Mouse (Mus musculus) neural tube, embryonic 12.5 days (tissue): ENCODE measurements around the gene Pafah1b3. TPM values are rescaled to one million over a fixed set of nuclear protein-coding genes. Genes with fewer than 3 reads are reported as not detected.

ENCODE experiments used
- ATAC-seq: fragments of 200-750 bp; cut with Nextera tagmentation; 2 replicates; pipeline ENCODE4 v1.8.0; 2017; ENCODE audit warnings: low read depth, mild to moderate bottlenecking, moderate TSS enrichment, moderate library complexity; ENCODE audit not compliant: low FRiP score
- H3K27ac ChIP-seq: fragments of 300-500 bp; sonication (generic); 2 replicates; pipeline ENCODE4 v1.5.1; 2016
- H3K27me3 ChIP-seq: fragments of 300-500 bp; sonication (generic); replicated peaks from 2 replicates; pipeline ENCODE4 v1.6.1; 2016; ENCODE audit warnings: mild to moderate bottlenecking
- H3K36me3 ChIP-seq: fragments of 300-500 bp; sonication (generic); 2 replicates; pipeline ENCODE4 v1.6.1; 2016; ENCODE audit warnings: mild to moderate bottlenecking
- H3K4me1 ChIP-seq: fragments of 300-500 bp; sonication (generic); 2 replicates; pipeline ENCODE4 v1.6.1; 2016
- H3K4me2 ChIP-seq: fragments of 300-500 bp; sonication (generic); replicated peaks from 2 replicates; pipeline ENCODE4 v1.6.1; 2016; ENCODE audit warnings: mild to moderate bottlenecking
- H3K4me3 ChIP-seq: fragments of 300-500 bp; sonication (generic); 2 replicates; pipeline ENCODE4 v1.5.1; 2016
- H3K9ac ChIP-seq: fragments of 300-500 bp; sonication (generic); 2 replicates; pipeline ENCODE4 v1.6.1; 2016; ENCODE audit warnings: mild to moderate bottlenecking
- H3K9me3 ChIP-seq: fragments of 300-500 bp; sonication (generic); 2 replicates; pipeline ENCODE4 v1.6.1; 2016; ENCODE audit warnings: mild to moderate bottlenecking
- WGBS: fragments of 180-500 bp; shearing (Covaris S2); methylation state at CpG from one replicate; pipeline ENCODE4 v1.1.7; 2016; 5-methylcytosine and 5-hydroxymethylcytosine counted together
- polyA plus RNA-seq: library from polyadenylated mRNA; unstranded; fragments of >200 nt; fragmentation: Nextera tagmentation; extraction: Ambion mirVana; gene quantifications from 2 replicates; pipeline ENCODE4 v1.2.1, GENCODE M21; 2016

The Pafah1b3 gene
- polyA plus RNA-seq, 1 experiment from 2014 or later: 400 TPM

GRCm38 (mm10) chr7:25278341-25279075 is 19.3 kb downstream of the Pafah1b3 start:
- ATAC-seq: peak; percentile 64
- Histone ChIP-seq H3K27ac (peak overlapping the region; percentile 96), H3K9me3 (no peaks in the 10 kb centered on the region), H3K4me3 (peak overlapping the region; percentile 53), H3K9ac (peak overlapping the region; percentile 79), H3K27me3 (no peaks in the 10 kb centered on the region), H3K36me3 (peaks cover 4% of the 10 kb centered on the region; the same call in 1 of the 2 replicates), H3K4me1 (peaks cover 66% of the 10 kb centered on the region), H3K4me2 (peak overlapping the region; percentile 95)
- under 1% methylated on average over 54 of the region's 60 CpGs for WGBS

GRCm38 (mm10) chr7:25277998-25278340 is 19.8 kb downstream of the Pafah1b3 start:
- H3K9me3 ChIP-seq: no peaks in the 10 kb centered on the region
- H3K4me3 ChIP-seq: peak overlapping the region; percentile 53
- WGBS: 15% methylated on average over 4 of the region's 4 CpGs
- H3K27me3 ChIP-seq: no peaks in the 10 kb centered on the region
- peak overlapping the region; percentile 42 for H3K9ac ChIP-seq
- H3K4me1 ChIP-seq: peaks cover 60% of the 10 kb centered on the region
- peaks cover 9% of the 10 kb centered on the region for H3K36me3 ChIP-seq
- H3K4me2 ChIP-seq: peak overlapping the region; percentile 95
- H3K27ac ChIP-seq: no peak overlapping the region
- no peak for ATAC-seq

- Histone ChIP-seq H3K27ac (no peak overlapping the region), H3K9ac (peak overlapping the region; percentile 42), H3K36me3 (peaks cover 15% of the 10 kb centered on the region), H3K4me2 (peak overlapping the region; percentile 95), H3K4me1 (peaks cover 57% of the 10 kb centered on the region), H3K27me3 (no peaks in the 10 kb centered on the region), H3K4me3 (no peak overlapping the region), H3K9me3 (no peaks in the 10 kb centered on the region)
- ATAC-seq: no peak
- WGBS: 86% methylated on average over 4 of the region's 4 CpGs
Measured at GRCm38 (mm10) chr7:25277405-25277804, 20.4 kb downstream of the Pafah1b3 start.

- no peaks in the 10 kb centered on the region for H3K27me3 ChIP-seq
- peak overlapping the region; percentile 14; the same call in 1 of the 2 replicates for H3K4me2 ChIP-seq
- peaks cover 32% of the 10 kb centered on the region for H3K36me3 ChIP-seq
- peaks cover 50% of the 10 kb centered on the region for H3K4me1 ChIP-seq
- ATAC-seq: no peak
- H3K9ac ChIP-seq: no peak overlapping the region
- 60% methylated on average over 9 of the region's 9 CpGs for WGBS
- H3K9me3 ChIP-seq: no peaks in the 10 kb centered on the region
- H3K4me3 ChIP-seq: no peak overlapping the region
- H3K27ac ChIP-seq: no peak overlapping the region
Measured at GRCm38 (mm10) chr7:25275555-25276298, 22.1 kb downstream of the Pafah1b3 start.

GRCm38 (mm10) chr7:25274996-25275395 is 22.8 kb downstream of the Pafah1b3 start:
- H3K4me3 ChIP-seq: no peak overlapping the region
- H3K27ac ChIP-seq: no peak overlapping the region
- H3K9ac ChIP-seq: no peak overlapping the region
- ATAC-seq: no peak
- H3K4me1 ChIP-seq: peaks cover 43% of the 10 kb centered on the region
- no peaks in the 10 kb centered on the region for H3K27me3 ChIP-seq
- 90% methylated on average over 3 of the region's 3 CpGs for WGBS
- H3K4me2 ChIP-seq: 0 out of 2 replicates have a peak overlapping the region, but pooled peaks have one; percentile 12
- H3K36me3 ChIP-seq: peaks cover 32% of the 10 kb centered on the region
- H3K9me3 ChIP-seq: no peaks in the 10 kb centered on the region

GRCm38 (mm10) chr7:25274571-25274970 is 23.2 kb downstream of the Pafah1b3 start:
- H3K27me3 ChIP-seq: no peaks in the 10 kb centered on the region
- H3K4me3 ChIP-seq: no peak overlapping the region
- no peak overlapping the region for H3K9ac ChIP-seq
- no peaks in the 10 kb centered on the region for H3K9me3 ChIP-seq
- H3K4me1 ChIP-seq: peaks cover 43% of the 10 kb centered on the region
- ATAC-seq: no peak
- WGBS: 63% methylated on average over 5 of the region's 5 CpGs
- no peak overlapping the region for H3K27ac ChIP-seq
- peaks cover 32% of the 10 kb centered on the region for H3K36me3 ChIP-seq
- H3K4me2 ChIP-seq: 0 out of 2 replicates have a peak overlapping the region, but pooled peaks have one; percentile 12

- Histone ChIP-seq H3K4me2 (peak overlapping the region; percentile 10; the same call in 1 of the 2 replicates), H3K4me3 (no peak overlapping the region), H3K27me3 (no peaks in the 10 kb centered on the region), H3K27ac (no peak overlapping the region), H3K4me1 (peaks cover 47% of the 10 kb centered on the region), H3K9me3 (no peaks in the 10 kb centered on the region), H3K9ac (peak overlapping the region; percentile 14; the same call in 1 of the 2 replicates), H3K36me3 (peaks cover 32% of the 10 kb centered on the region)
- 92% methylated on average over 22 of the region's 22 CpGs for WGBS
- ATAC-seq: no peak
Measured at GRCm38 (mm10) chr7:25273259-25274241, 24.2 kb downstream of the Pafah1b3 start.

GRCm38 (mm10) chr7:25272445-25273258 is 25.1 kb downstream of the Pafah1b3 start:
- Histone ChIP-seq H3K4me1 (peaks cover 42% of the 10 kb centered on the region), H3K4me2 (peak overlapping the region; percentile 10; the same call in 1 of the 2 replicates), H3K4me3 (0 out of 2 replicates have a peak overlapping the region, but pooled peaks have one; percentile 7), H3K36me3 (peaks cover 32% of the 10 kb centered on the region), H3K9me3 (no peaks in the 10 kb centered on the region), H3K27ac (no peak overlapping the region), H3K27me3 (no peaks in the 10 kb centered on the region), H3K9ac (no peak overlapping the region)
- no peak for ATAC-seq
- WGBS: 89% methylated on average over 38 of the region's 38 CpGs

GRCm38 (mm10) chr7:25271651-25272444 is 25.9 kb downstream of the Pafah1b3 start:
- H3K4me3 ChIP-seq: 0 out of 2 replicates have a peak overlapping the region, but pooled peaks have one; percentile 7
- ATAC-seq: no peak
- no peaks in the 10 kb centered on the region for H3K27me3 ChIP-seq
- H3K4me1 ChIP-seq: peaks cover 40% of the 10 kb centered on the region
- peaks cover 32% of the 10 kb centered on the region for H3K36me3 ChIP-seq
- no peak overlapping the region for H3K9ac ChIP-seq
- WGBS: 90% methylated on average over 30 of the region's 30 CpGs
- H3K4me2 ChIP-seq: no peak overlapping the region
- H3K27ac ChIP-seq: no peak overlapping the region
- H3K9me3 ChIP-seq: no peaks in the 10 kb centered on the region
